Mouse (Mus musculus): ENCODE measurements at regions not wholly inside any gene's neighbourhood (a gene's known extent, or its start where the extent isn't known, plus 50 kb on each side); places are given as distances from the start of the nearest gene placed in this dataset.

- no peak for DNase-seq
Measured at GRCm38 (mm10) chr12:106618684-106619083, 608.7 kb downstream of the Vrk1 start.

GRCm38 (mm10) chr12:106626786-106627185 lies 616.8 kb downstream of the Vrk1 start:
- no peak for DNase-seq

- DNase-seq = no peak
Measured at GRCm38 (mm10) chr12:106632566-106632965, 622.5 kb downstream of the Vrk1 start.

GRCm38 (mm10) chr12:106633096-106633495 lies 623.1 kb downstream of the Vrk1 start:
- DNase-seq = no peak

- no peak for DNase-seq
Measured at GRCm38 (mm10) chr12:106658317-106658716, 648.3 kb downstream of the Vrk1 start.

- DNase-seq = no peak
Measured at GRCm38 (mm10) chr12:106673232-106673766, 663.3 kb downstream of the Vrk1 start.

- DNase-seq = no peak
Measured at GRCm38 (mm10) chr12:106674741-106675140, 664.7 kb downstream of the Vrk1 start.

GRCm38 (mm10) chr12:106676136-106676535 lies 666.1 kb downstream of the Vrk1 start:
- DNase-seq = no peak

- no peak for DNase-seq
Measured at GRCm38 (mm10) chr12:106676566-106676965, 666.5 kb downstream of the Vrk1 start.

- no peak for DNase-seq
Measured at GRCm38 (mm10) chr12:106685986-106686385, 676.0 kb downstream of the Vrk1 start.

GRCm38 (mm10) chr12:106687751-106688150 lies 677.7 kb downstream of the Vrk1 start:
- DNase-seq = no peak

GRCm38 (mm10) chr12:106688156-106688740 lies 678.2 kb downstream of the Vrk1 start:
- no peak for DNase-seq

- DNase-seq = no peak
Measured at GRCm38 (mm10) chr12:106702958-106703357, 692.9 kb downstream of the Vrk1 start.

GRCm38 (mm10) chr12:106721271-106722009 lies 711.4 kb downstream of the Vrk1 start:
- DNase-seq = no peak

GRCm38 (mm10) chr12:106722010-106722362 lies 712.0 kb downstream of the Vrk1 start:
- no peak for DNase-seq

GRCm38 (mm10) chr12:106722761-106723160 lies 712.7 kb downstream of the Vrk1 start:
- DNase-seq = no peak

GRCm38 (mm10) chr12:106726920-106727319 lies 716.9 kb downstream of the Vrk1 start:
- DNase-seq = no peak

- no peak for DNase-seq
Measured at GRCm38 (mm10) chr12:106727486-106727885, 717.5 kb downstream of the Vrk1 start.

- no peak for DNase-seq
Measured at GRCm38 (mm10) chr12:106729686-106730085, 719.7 kb downstream of the Vrk1 start.

GRCm38 (mm10) chr12:106732108-106732857 lies 722.3 kb downstream of the Vrk1 start:
- no peak for DNase-seq

GRCm38 (mm10) chr12:106748765-106749164 lies 738.7 kb downstream of the Vrk1 start:
- no peak for DNase-seq

GRCm38 (mm10) chr12:106763552-106763951 lies 724.9 kb upstream of the 3110018I06Rik start:
- DNase-seq = no peak

- DNase-seq = no peak
Measured at GRCm38 (mm10) chr12:106764516-106764915, 723.9 kb upstream of the 3110018I06Rik start.

GRCm38 (mm10) chr12:106773536-106773935 lies 714.9 kb upstream of the 3110018I06Rik start:
- DNase-seq = no peak

All from lung, postnatal 14 days (tissue).